Mouse (Mus musculus) hindbrain, postnatal 0 days (tissue): ENCODE results near the gene Psmd9. TPM values are rescaled to one million over a fixed set of nuclear protein-coding genes. Genes with fewer than 3 reads are reported as not detected.

ENCODE experiments used
- ATAC-seq: fragments of 200-750 bp; cut with Nextera tagmentation; 2 replicates; pipeline ENCODE4 v1.8.0; 2017; ENCODE audit warnings: mild to moderate bottlenecking, moderate TSS enrichment, moderate library complexity
- DNase-seq: peaks from one replicate; pipeline ENCODE4 v3.0.0-alpha.2; 2015; ENCODE audit warnings: low spot score
- H3K27ac ChIP-seq: fragments of 300-500 bp; sonication (generic); 2 replicates; pipeline ENCODE4 v1.5.1; 2014; ENCODE audit warnings: mild to moderate bottlenecking
- H3K27me3 ChIP-seq: fragments of 300-500 bp; sonication (generic); 2 replicates; pipeline ENCODE4 v1.6.1; 2014; ENCODE audit warnings: low read length, mixed read lengths; ENCODE audit not compliant: insufficient read depth
- H3K36me3 ChIP-seq: fragments of 300-500 bp; sonication (generic); 2 replicates; pipeline ENCODE4 v1.6.1; 2014; ENCODE audit warnings: low read length, mixed read lengths; ENCODE audit not compliant: insufficient read depth
- H3K4me1 ChIP-seq: fragments of 300-500 bp; sonication (generic); 2 replicates; pipeline ENCODE4 v1.6.1; 2014; ENCODE audit warnings: antibody characterized with exemption, low read length, mixed read lengths; ENCODE audit not compliant: insufficient read depth
- H3K4me2 ChIP-seq: fragments of 300-500 bp; sonication (generic); 2 replicates; pipeline ENCODE4 v1.6.1; 2014; ENCODE audit warnings: low read depth, mild to moderate bottlenecking, low read length, moderate library complexity, mixed read lengths
- H3K4me3 ChIP-seq: fragments of 300-500 bp; sonication (generic); 2 replicates; pipeline ENCODE4 v1.5.1; 2014; ENCODE audit warnings: low read length
- H3K9ac ChIP-seq: fragments of 300-500 bp; sonication (generic); replicated peaks from 2 replicates; pipeline ENCODE4 v1.6.1; 2014; ENCODE audit warnings: mild to moderate bottlenecking, low read length, moderate library complexity, mixed read lengths
- H3K9me3 ChIP-seq: fragments of 300-500 bp; sonication (generic); 2 replicates; pipeline ENCODE4 v1.6.1; 2016; ENCODE audit warnings: low read length, mixed read lengths
- CTCF ChIP-seq: IDR thresholded peaks from 2 replicates; pipeline ENCODE4 v1.5.1; 2016; ENCODE audit warnings: antibody characterized with exemption, control low read depth, low read depth
- WGBS: fragments of 180-500 bp; shearing (Covaris S2); extraction: QIAGEN DNeasy Blood & Tissue Kit; methylation state at CpG from one replicate; pipeline ENCODE4 v1.1.7; 2014; 5-methylcytosine and 5-hydroxymethylcytosine counted together
- polyA plus RNA-seq: library from polyadenylated mRNA; unstranded; fragments of >200 nt; fragmentation: Nextera tagmentation; extraction: Ambion mirVana; gene quantifications from 2 replicates; pipeline ENCODE4 v1.2.1, GENCODE M21; 2015
- total RNA-seq: library from RNA; depleted of rRNA; stranded (reverse); fragments of >200 nt; gene quantifications from 2 replicates; pipeline ENCODE4 v1.2.3, GENCODE M21; 2014

Psmd9 gene
- total and polyA plus RNA-seq, 2 experiments from 2014 or later, result 30.8 to 86.1 TPM

GRCm38 (mm10) chr5:123226851-123227250 lies 57.6 kb downstream of the Psmd9 start:
- ATAC-seq (no peak), DNase-seq (no peak)
- Histone ChIP-seq H3K9ac (no peak overlapping the region), H3K27ac (no peak overlapping the region), H3K4me2 (no peak overlapping the region), H3K4me3 (no peak overlapping the region), H3K4me1 (0 out of 2 replicates have a peak, but pooled peaks cover 4% of the 10 kb centered on the region), H3K9me3 (no peaks in the 10 kb centered on the region), H3K27me3 (no peaks in the 10 kb centered on the region), H3K36me3 (no peaks in the 10 kb centered on the region)
- TF ChIP-seq CTCF, result no peak
- 79% methylated on average over 7 of the region's 7 CpGs for WGBS

DNA sequence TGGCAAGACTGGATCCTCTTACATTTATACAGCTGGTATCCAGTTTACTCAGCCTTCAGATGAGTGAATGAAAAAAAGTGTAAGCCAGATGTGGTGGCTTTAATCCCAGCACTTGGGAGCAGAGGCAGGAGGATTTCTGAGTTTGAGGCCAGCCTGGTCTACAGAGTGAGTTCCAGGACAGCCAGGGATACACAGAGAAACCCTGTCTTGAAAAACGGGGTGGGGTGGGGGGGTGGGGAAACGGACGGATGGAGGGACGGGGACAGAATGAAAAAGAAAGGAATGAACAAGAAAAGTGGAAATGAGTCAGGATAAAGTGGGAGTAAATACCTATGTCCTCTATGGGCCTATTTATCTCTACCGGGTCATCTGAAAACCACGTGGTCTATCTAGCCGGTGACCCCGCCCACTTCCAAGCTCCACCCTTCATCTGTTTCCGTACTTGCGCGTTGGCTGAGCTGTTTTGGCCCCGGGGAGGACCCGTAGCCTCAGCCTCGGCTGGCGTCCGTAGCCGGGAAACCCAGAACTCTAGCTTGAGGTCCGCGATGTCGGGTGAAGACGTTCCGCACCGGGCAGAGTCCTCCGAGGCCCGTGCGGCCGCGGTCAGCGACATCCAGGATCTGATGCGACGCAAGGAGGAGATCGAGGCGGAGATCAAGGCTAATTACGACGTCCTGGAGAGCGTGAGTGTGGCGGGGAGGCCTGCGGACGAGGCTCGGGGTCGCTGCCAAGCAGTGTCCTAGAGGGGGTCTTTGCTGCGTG lies 58.7 kb downstream of the Psmd9 start:
- Histone ChIP-seq H3K4me2 (peak overlapping the region; percentile 81), H3K27me3 (no peaks in the 10 kb centered on the region), H3K9me3 (no peaks in the 10 kb centered on the region), H3K9ac (peak overlapping the region; percentile 84), H3K4me1 (0 out of 2 replicates have a peak, but pooled peaks cover 4% of the 10 kb centered on the region), H3K27ac (peak overlapping the region; percentile 64), H3K4me3 (peak overlapping the region; percentile 84), H3K36me3 (no peaks in the 10 kb centered on the region)
- WGBS, result 2% methylated on average over 42 of the region's 42 CpGs
- no peak for TF ChIP-seq CTCF
- DNase-seq (peak; percentile 97), ATAC-seq (peak; percentile 94)

GRCm38 (mm10) chr5:123228524-123228922 lies 59.3 kb downstream of the Psmd9 start:
- Histone ChIP-seq H3K36me3 (no peaks in the 10 kb centered on the region), H3K27ac (peak overlapping the region; percentile 64; the same call in 1 of the 2 replicates)
- WGBS, result 6% methylated on average over 15 of the region's 15 CpGs

GRCm38 (mm10) chr5:123229296-123229695 lies 60.1 kb downstream of the Psmd9 start:
- no peaks in the 10 kb centered on the region for H3K27me3 ChIP-seq
- no peak overlapping the region for H3K27ac ChIP-seq
- TF ChIP-seq CTCF, result no peak
- no peaks in the 10 kb centered on the region for H3K9me3 ChIP-seq
- no peak for ATAC-seq
- no peak overlapping the region for H3K9ac ChIP-seq
- H3K4me3 ChIP-seq, result no peak overlapping the region
- H3K4me2 ChIP-seq, result peak overlapping the region; percentile 81
- WGBS, result 90% methylated on average over 6 of the region's 6 CpGs
- H3K36me3 ChIP-seq, result no peaks in the 10 kb centered on the region
- DNase-seq, result no peak
- 0 out of 2 replicates have a peak, but pooled peaks cover 4% of the 10 kb centered on the region for H3K4me1 ChIP-seq

More at GRCm38 (mm10) chr5:123228524-123228922, 59.3 kb downstream of the Psmd9 start:
- Histone ChIP-seq H3K4me3 (peak overlapping the region; percentile 84), H3K9me3 (no peaks in the 10 kb centered on the region), H3K4me2 (peak overlapping the region; percentile 81), H3K27me3 (no peaks in the 10 kb centered on the region), H3K4me1 (0 out of 2 replicates have a peak, but pooled peaks cover 4% of the 10 kb centered on the region), H3K9ac (peak overlapping the region; percentile 84)
- ATAC-seq, result no peak
- TF ChIP-seq CTCF, result no peak
- no peak for DNase-seq

- H3K36me3 ChIP-seq, result peaks cover 12% of the 10 kb centered on the region; the same call in 1 of the 2 replicates
- ATAC-seq (no peak), DNase-seq (no peak)
- H3K27me3 ChIP-seq, result no peaks in the 10 kb centered on the region
- no peak overlapping the region for H3K27ac ChIP-seq
- no peak overlapping the region for H3K4me3 ChIP-seq
- WGBS, result 97% methylated on average over 2 of the region's 2 CpGs
- 0 out of 2 replicates have a peak, but pooled peaks cover 4% of the 10 kb centered on the region for H3K4me1 ChIP-seq
- no peaks in the 10 kb centered on the region for H3K9me3 ChIP-seq
- H3K9ac ChIP-seq, result no peak overlapping the region
- H3K4me2 ChIP-seq, result no peak overlapping the region
- no peak for TF ChIP-seq CTCF
These were observed 63.0 kb downstream of the Psmd9 start for GRCm38 (mm10) chr5:123232180-123232579.

DNA sequence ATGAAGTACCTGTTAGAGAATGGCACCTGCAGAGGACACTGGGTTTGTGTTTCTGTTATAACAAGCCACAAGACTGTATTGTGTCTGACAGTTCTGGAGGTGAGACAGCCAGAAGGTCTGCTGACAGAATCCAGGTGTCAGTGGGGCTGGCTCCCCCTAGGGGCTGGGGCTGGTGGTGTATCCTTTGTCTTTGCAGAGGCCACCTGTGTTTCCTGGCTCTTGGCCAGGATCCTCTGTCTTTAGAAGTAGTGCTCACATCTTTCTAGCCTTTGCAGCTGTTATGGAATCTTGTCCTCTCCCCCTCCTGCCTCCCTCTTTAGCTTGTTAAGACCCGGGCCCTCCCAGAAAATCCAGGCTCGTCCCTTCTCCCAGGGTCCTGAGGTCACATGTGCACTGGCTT lies 66.5 kb downstream of the Psmd9 start:
- Histone ChIP-seq H3K4me3 (no peak overlapping the region), H3K9ac (no peak overlapping the region), H3K4me2 (no peak overlapping the region), H3K27me3 (no peaks in the 10 kb centered on the region), H3K9me3 (no peaks in the 10 kb centered on the region), H3K4me1 (no peaks in the 10 kb centered on the region), H3K36me3 (peaks cover 21% of the 10 kb centered on the region), H3K27ac (no peak overlapping the region)
- ATAC-seq, result 0 out of 2 replicates have a peak, but pooled peaks have one; percentile 32
- TF ChIP-seq CTCF, result peak; percentile 67
- peak; percentile 74 for DNase-seq
- WGBS, result 34% methylated on average over 2 of the region's 2 CpGs

DNA sequence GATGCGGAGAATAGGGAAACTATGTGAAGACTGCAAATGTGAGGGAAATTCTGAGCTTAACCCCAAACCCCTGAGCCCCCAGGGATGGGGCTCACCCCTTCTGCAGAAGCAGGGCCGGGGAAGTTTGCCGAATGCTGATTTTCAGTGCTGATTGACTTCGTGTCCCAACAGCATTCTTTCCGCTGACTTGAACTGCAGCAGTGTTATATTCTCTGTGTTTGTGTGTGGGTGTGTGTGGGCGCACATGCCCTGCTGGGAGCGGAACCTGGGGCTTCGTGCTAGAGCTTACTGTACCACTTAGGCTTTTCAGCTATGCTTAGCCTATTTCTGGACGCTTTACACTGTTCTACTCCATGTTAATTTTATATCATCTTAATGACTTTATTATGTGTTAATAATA lies 67.2 kb downstream of the Psmd9 start:
- DNase-seq, result no peak
- H3K36me3 ChIP-seq, result peaks cover 21% of the 10 kb centered on the region
- no peak for ATAC-seq
- no peaks in the 10 kb centered on the region for H3K9me3 ChIP-seq
- no peaks in the 10 kb centered on the region for H3K4me1 ChIP-seq
- no peak overlapping the region for H3K4me2 ChIP-seq
- H3K9ac ChIP-seq, result no peak overlapping the region
- H3K4me3 ChIP-seq, result no peak overlapping the region
- TF ChIP-seq CTCF, result no peak
- no peaks in the 10 kb centered on the region for H3K27me3 ChIP-seq
- no peak overlapping the region for H3K27ac ChIP-seq
- WGBS, result 75% methylated on average over 9 of the region's 9 CpGs
